Mouse (Mus musculus) intestine, embryonic 14.5 days (tissue): ENCODE measurements around the gene Rnase11. TPM values are rescaled to one million over a fixed set of nuclear protein-coding genes. Genes with fewer than 3 reads are reported as not detected.

ENCODE experiments used
- ATAC-seq: fragments of 200-750 bp; cut with Nextera tagmentation; replicated peaks from 2 replicates; pipeline ENCODE4 v1.8.0; 2017; ENCODE audit warnings: low read depth, moderate number of reproducible peaks, moderate TSS enrichment, moderate library complexity; ENCODE audit not compliant: low FRiP score, low TSS enrichment
- DNase-seq: peaks from one replicate; pipeline ENCODE4 v3.0.0-alpha.2; 2018; ENCODE audit warnings: low spot score
- H3K27ac ChIP-seq: fragments of 300-500 bp; sonication (generic); 2 replicates; pipeline ENCODE4 v1.5.1; 2014; ENCODE audit warnings: low read depth, mild to moderate bottlenecking, control low read depth
- H3K27me3 ChIP-seq: fragments of 300-500 bp; sonication (generic); replicated peaks from 2 replicates; pipeline ENCODE4 v1.6.1; 2014; ENCODE audit warnings: low read length, control low read depth; ENCODE audit not compliant: control insufficient read depth, insufficient read depth
- H3K36me3 ChIP-seq: fragments of 300-500 bp; sonication (generic); 2 replicates; pipeline ENCODE4 v1.6.1; 2014; ENCODE audit warnings: low read length, control low read depth; ENCODE audit not compliant: control insufficient read depth, insufficient read depth
- H3K4me1 ChIP-seq: fragments of 300-500 bp; sonication (generic); replicated peaks from 2 replicates; pipeline ENCODE4 v1.6.1; 2014; ENCODE audit warnings: low read length, control low read depth, mixed read lengths; ENCODE audit not compliant: control insufficient read depth, insufficient read depth
- H3K4me2 ChIP-seq: fragments of 300-500 bp; sonication (generic); 2 replicates; pipeline ENCODE4 v1.6.1; 2014; ENCODE audit warnings: low read length
- H3K4me3 ChIP-seq: fragments of 300-500 bp; sonication (generic); 2 replicates; pipeline ENCODE4 v1.5.1; 2014; ENCODE audit warnings: low read depth, low read length, control low read depth, mixed read lengths
- H3K9ac ChIP-seq: fragments of 300-500 bp; sonication (generic); 2 replicates; pipeline ENCODE4 v1.6.1; 2014; ENCODE audit warnings: mild to moderate bottlenecking, low read length
- H3K9me3 ChIP-seq: fragments of 300-500 bp; sonication (generic); 2 replicates; pipeline ENCODE4 v1.6.1; 2016; ENCODE audit warnings: low read length, control low read depth; ENCODE audit not compliant: control insufficient read depth
- WGBS: fragments of 180-500 bp; shearing (Covaris S2); extraction: QIAGEN DNeasy Blood & Tissue Kit; methylation state at CpG from one replicate; pipeline ENCODE4 v1.1.7; 2014; 5-methylcytosine and 5-hydroxymethylcytosine counted together
- polyA plus RNA-seq: library from polyadenylated mRNA; unstranded; fragments of >200 nt; fragmentation: Nextera tagmentation; extraction: Ambion mirVana; gene quantifications from 2 replicates; pipeline ENCODE4 v1.2.1, GENCODE M21; 2014

Rnase11 gene
- polyA plus RNA-seq, 1 experiment from 2014 or later = not detected

DNA sequence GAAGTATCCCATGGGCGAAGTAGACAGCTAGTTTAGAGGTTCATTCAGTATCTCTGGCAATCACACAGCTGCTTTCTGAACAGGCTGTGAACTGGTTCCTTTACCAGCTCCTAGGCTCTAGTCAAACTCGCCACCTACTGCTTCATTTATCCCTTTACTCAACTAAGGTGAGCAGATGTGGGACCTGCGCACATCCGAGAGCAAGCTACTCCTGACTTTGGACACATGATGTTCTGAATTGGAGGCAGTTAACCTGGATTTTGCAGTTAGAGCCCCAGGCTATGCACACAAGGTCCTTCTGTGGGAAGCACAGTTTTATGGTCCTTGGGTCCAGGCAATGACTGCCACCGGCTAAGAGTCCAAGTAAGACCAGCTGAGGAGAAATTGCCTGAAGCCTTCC, 10.8 kb upstream of the Rnase11 start:
- H3K9ac ChIP-seq = no peak overlapping the region
- H3K9me3 ChIP-seq = no peaks in the 10 kb centered on the region
- 91% methylated on average over 5 of the region's 5 CpGs for WGBS
- DNase-seq (no peak), ATAC-seq (no peak)
- no peak overlapping the region for H3K4me3 ChIP-seq
- H3K27ac ChIP-seq = no peak overlapping the region
- no peaks in the 10 kb centered on the region for H3K36me3 ChIP-seq
- H3K4me2 ChIP-seq = no peak overlapping the region
- no peaks in the 10 kb centered on the region; the same call in 1 of the 2 replicates for H3K4me1 ChIP-seq
- no peaks in the 10 kb centered on the region for H3K27me3 ChIP-seq

DNA sequence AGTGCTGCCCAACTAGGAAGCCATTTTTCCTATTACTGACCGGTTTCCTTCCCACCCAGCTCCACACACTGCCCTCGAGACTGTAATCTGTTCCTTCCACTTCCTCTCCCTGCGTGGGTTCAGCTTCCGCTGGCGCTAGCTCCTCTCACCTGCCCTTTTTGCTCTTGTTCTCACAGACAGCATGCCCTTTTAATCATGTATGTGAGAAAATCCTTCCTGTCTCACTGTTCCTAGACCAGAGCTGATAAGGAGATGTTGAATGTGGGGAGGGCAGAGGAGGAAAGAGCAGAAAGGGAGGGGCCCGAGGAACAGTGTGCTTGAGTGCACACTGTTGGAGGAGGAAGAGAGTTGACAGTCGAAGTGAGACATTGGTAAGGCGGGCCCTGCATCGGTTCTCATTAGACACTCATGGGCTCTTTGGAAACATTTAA, 7.5 kb upstream of the Rnase11 start, which contains the start of gene Rnase12:
Gene Rnase12, minus strand, starts transcription at position 261 of the 431 bp plus-strand sequence.
- DNase-seq = no peak
- ATAC-seq = no peak
- 65% methylated on average over 9 of the region's 9 CpGs for WGBS
- no peaks in the 10 kb centered on the region; the same call in 1 of the 2 replicates for H3K4me1 ChIP-seq
- H3K4me2 ChIP-seq = no peak within 1 kb of the TSS
- H3K27ac ChIP-seq = no peak within 1 kb of the TSS
- no peaks in the 10 kb centered on the region for H3K9me3 ChIP-seq
- no peaks in the 10 kb centered on the region for H3K36me3 ChIP-seq
- H3K4me3 ChIP-seq = no peak within 1 kb of the TSS
- no peaks in the 10 kb centered on the region for H3K27me3 ChIP-seq
- no peak within 1 kb of the TSS for H3K9ac ChIP-seq

DNA sequence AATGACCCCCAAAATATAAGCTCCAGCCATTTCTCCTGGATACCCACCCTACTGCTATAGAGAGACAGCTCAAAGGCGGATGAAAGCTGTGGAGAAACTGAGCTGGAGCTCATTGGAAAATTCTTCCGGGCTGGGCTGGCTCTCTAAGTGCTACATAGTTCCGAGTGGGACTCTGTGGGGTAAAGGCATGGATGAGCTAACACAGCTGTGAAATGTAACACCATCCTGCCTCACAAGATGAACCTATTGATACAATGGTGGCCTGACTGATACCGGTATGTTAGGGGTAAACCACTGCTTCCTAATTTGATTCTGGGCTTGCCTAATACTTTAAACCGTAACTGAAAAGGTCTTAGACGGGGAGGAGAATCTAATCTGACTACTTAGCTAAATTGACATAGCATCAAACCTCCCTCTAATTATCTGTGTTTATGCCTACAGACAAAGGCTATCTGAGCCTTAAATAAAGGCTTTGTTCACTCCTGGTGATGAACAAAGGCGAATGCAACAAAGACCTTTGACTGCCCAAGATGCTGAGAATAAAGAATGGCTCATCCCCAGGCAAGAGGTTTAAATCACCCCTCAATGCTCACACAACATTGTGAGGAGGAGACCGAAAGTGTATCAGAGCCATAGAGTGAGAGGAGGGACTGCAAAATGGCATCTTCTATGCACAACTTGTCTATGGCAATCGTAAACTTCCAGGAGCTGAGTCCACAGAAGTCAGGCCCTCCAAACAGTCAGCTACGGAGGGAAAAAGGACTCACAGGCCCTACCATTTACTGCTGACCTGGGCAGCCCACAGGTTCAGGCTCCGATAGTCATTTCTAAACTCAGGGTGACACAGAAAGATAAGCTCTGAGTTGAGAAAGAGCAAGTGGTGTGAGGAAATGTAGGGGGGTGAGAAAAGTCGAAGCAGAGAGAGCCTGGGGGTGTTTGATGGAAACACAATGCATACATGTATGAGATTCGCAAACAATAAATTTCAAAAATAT, 4.6 kb upstream of the Rnase11 start:
- Histone ChIP-seq H3K9ac (no peak overlapping the region), H3K27me3 (no peaks in the 10 kb centered on the region), H3K36me3 (no peaks in the 10 kb centered on the region), H3K27ac (0 out of 2 replicates have a peak overlapping the region, but pooled peaks have one; percentile 3), H3K4me3 (no peak overlapping the region), H3K9me3 (no peaks in the 10 kb centered on the region), H3K4me2 (no peak overlapping the region), H3K4me1 (no peaks in the 10 kb centered on the region; the same call in 1 of the 2 replicates)
- ATAC-seq = no peak
- no peak for DNase-seq
- 64% methylated on average over 13 of the region's 13 CpGs for WGBS

DNA sequence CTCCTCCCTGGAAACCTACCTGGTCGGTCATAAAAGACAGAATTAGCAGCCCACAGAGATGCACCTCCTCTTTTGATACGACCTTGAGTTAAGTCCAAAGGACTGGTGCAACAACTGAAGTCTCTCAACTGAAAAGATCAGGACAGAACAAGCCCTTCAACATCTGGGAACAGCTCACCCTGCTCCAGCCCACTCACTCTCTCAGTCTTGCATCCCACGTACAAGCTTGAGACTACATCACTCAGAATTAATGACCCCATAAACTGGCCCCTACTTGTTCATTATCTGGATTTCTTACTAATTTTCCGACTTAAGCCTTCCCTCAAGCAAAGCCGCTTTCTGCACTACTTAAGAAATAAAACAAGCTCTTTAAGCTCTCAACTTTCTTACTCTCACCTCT, 3.2 kb upstream of the Rnase11 start:
- H3K9me3 ChIP-seq = no peaks in the 10 kb centered on the region
- ATAC-seq = no peak
- 58% methylated on average over 5 of the region's 5 CpGs for WGBS
- H3K36me3 ChIP-seq = no peaks in the 10 kb centered on the region
- no peak overlapping the region for H3K4me3 ChIP-seq
- H3K27ac ChIP-seq = no peak overlapping the region
- H3K27me3 ChIP-seq = no peaks in the 10 kb centered on the region
- DNase-seq = no peak
- H3K9ac ChIP-seq = no peak overlapping the region
- no peak overlapping the region for H3K4me2 ChIP-seq
- H3K4me1 ChIP-seq = no peaks in the 10 kb centered on the region; the same call in 1 of the 2 replicates

DNA sequence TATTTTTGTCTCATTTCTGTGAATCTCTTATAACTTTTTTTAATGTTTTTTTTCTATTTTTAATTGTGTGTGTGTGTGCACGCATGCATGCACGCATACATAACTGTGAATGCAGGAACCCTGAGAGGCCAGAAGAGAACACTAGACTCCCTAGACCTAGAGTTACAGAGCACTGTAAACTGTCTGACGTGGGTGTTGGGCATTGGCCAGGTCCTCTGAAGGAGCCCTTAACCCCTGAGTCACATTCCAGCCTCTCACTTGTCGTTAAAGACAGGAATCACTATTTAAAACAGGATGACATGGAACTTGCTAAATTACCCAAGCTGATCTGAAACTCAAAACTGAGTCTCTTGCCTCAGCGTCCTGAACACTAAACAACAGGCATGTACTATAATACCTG, 2.0 kb upstream of the Rnase11 start:
- Histone ChIP-seq H3K9me3 (no peaks in the 10 kb centered on the region), H3K27ac (no peak overlapping the region), H3K4me1 (no peaks in the 10 kb centered on the region; the same call in 1 of the 2 replicates), H3K4me2 (no peak overlapping the region), H3K36me3 (no peaks in the 10 kb centered on the region), H3K27me3 (no peaks in the 10 kb centered on the region), H3K9ac (no peak overlapping the region), H3K4me3 (no peak overlapping the region)
- DNase-seq (no peak), ATAC-seq (no peak)
- 61% methylated on average over 5 of the region's 5 CpGs for WGBS

DNA sequence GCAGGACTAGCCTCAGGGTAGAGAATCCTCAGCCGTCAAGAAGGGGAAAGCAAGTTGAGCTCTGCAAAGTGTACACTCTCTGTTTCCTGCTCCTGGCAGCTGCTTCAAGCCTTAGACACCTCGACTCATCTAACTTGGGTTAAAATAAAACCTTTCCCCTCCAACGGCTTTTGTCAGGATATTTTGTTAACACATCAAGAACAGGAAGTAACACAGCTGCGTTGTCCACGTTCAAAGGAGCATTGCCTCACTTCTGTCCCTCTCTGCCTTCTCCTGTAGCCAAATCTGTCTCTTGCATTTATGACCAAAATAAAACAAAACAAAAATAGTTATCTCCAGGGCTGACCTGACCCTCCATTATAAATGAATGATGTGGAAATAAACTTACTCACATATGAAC, 2.1 kb downstream of the Rnase11 start:
- no peak for DNase-seq
- H3K9me3 ChIP-seq = no peaks in the 10 kb centered on the region
- no peak overlapping the region for H3K4me3 ChIP-seq
- no peak for ATAC-seq
- H3K9ac ChIP-seq = no peak overlapping the region
- no peaks in the 10 kb centered on the region for H3K36me3 ChIP-seq
- H3K4me2 ChIP-seq = no peak overlapping the region
- no peaks in the 10 kb centered on the region for H3K27me3 ChIP-seq
- WGBS = 28% methylated on average over 5 of the region's 5 CpGs
- H3K4me1 ChIP-seq = no peaks in the 10 kb centered on the region; the same call in 1 of the 2 replicates
- H3K27ac ChIP-seq = no peak overlapping the region

DNA sequence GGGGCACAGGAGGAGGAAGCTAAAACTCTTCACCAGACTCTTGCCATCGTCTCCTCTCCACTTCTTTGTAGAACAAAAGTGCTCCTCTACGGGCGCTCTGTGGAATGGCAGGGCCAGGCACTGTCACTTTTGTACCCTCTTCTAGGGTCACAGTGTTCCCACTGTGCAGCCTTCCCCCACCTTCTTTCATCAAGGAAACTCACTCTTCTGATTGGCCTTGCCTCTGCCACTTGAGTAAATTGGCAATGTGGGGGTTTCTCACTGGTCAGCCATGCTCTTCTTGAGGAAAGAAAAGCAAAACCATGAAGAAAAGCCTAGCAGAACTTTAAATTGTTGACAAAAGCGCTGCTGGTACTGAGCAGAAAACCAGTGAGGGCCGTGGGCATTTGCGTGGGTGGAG, 8.2 kb downstream of the Rnase11 start, which contains the start of gene Rnase9:
Gene Rnase9, minus strand, starts transcription at position 101 of the 400 bp plus-strand sequence.
- no peak within 1 kb of the TSS for H3K4me3 ChIP-seq
- no peaks in the 10 kb centered on the region for H3K4me1 ChIP-seq
- ATAC-seq (no peak), DNase-seq (no peak)
- no peaks in the 10 kb centered on the region for H3K27me3 ChIP-seq
- no peak within 1 kb of the TSS for H3K4me2 ChIP-seq
- H3K9ac ChIP-seq = no peak within 1 kb of the TSS
- no peak within 1 kb of the TSS for H3K27ac ChIP-seq
- no peaks in the 10 kb centered on the region for H3K36me3 ChIP-seq
- no peaks in the 10 kb centered on the region for H3K9me3 ChIP-seq
- 77% methylated on average over 6 of the region's 6 CpGs for WGBS

DNA sequence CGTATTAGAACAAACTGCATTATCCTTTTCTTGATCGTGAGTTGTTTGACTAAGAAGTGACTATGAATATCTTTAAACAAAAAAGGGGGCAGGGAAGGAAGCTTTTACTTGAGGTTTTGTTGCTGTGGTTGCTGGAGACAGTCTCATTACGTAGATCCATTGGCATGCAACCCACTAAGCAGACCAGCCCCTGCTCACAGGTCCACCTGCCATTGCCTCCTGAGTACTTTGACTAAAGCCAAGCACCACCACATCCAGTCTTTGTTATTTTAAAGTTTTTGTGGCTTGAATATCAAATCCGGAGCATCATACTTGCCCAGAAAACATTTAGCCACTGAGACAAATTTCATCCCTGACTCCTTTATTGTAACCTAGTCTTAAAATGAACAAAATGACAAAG, 13.7 kb downstream of the Rnase11 start:
- Histone ChIP-seq H3K9me3 (no peaks in the 10 kb centered on the region), H3K27ac (no peak overlapping the region), H3K36me3 (no peaks in the 10 kb centered on the region), H3K4me3 (no peak overlapping the region), H3K4me1 (no peaks in the 10 kb centered on the region), H3K4me2 (no peak overlapping the region), H3K9ac (no peak overlapping the region), H3K27me3 (no peaks in the 10 kb centered on the region)
- ATAC-seq (no peak), DNase-seq (no peak)
- whole genome bisulfite sequencing = 80% methylated on average over 4 of the region's 4 CpGs
